Mouse (Mus musculus): Measurements from ENCODE around the gene Bsph2.

The Bsph2 gene

GRCm38 (mm10) chr7:13570967-13571366 is at the start of gene Bsph2:
Gene Bsph2 (minus strand): TSS chr7:13571067.
- no peak for DNase-seq (ENCODE audit: low spot score in 2 of 2)

DNA sequence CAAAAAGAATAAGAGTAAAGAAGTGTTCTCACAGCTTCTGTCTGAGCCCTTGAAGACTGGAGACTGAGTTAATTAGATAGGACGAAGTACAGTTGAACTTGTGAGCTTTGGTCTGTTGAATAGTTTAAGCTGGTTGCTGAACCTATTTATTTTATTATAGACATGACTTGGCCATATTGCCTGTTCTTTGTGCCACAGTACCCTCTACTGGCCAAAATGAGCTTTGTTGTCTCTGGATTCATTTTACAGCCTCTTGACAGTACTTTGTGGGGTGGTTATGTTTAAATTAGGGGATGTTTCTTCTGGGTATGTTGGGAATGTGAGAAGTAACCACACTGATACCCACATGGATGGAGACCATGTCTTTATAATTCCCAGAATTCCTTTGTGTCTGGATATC is 59.3 kb downstream of the Bsph2 start:
- DNase-seq (ENCODE audit: low spot score in 2 of 2), result peak in 1 of 2 experiments; percentile 2

All from urinary bladder, adult 18-20 months (tissue).